Mouse (Mus musculus) liver, embryonic 14.5 days (tissue): Measurements from ENCODE around the gene Slc35e2.

Source experiments
- CTCF ChIP-seq: IDR thresholded peaks from 2 replicates; pipeline ENCODE4 v1.5.1; 2016; ENCODE audit warnings: antibody characterized with exemption, low read depth, control low read depth
- EP300 ChIP-seq: IDR thresholded peaks from 2 replicates; pipeline ENCODE4 v1.6.1; 2016; ENCODE audit warnings: antibody characterized with exemption, low read depth

- TF ChIP-seq CTCF = no peak
- TF ChIP-seq EP300 = peak; percentile 84
Measured at GRCm38 (mm10) chr4:155602753-155603152, 1.5 kb downstream of the Slc35e2 start.
